Mouse (Mus musculus): ENCODE measurements around the gene Tbc1d30.

Gene Tbc1d30

DNA sequence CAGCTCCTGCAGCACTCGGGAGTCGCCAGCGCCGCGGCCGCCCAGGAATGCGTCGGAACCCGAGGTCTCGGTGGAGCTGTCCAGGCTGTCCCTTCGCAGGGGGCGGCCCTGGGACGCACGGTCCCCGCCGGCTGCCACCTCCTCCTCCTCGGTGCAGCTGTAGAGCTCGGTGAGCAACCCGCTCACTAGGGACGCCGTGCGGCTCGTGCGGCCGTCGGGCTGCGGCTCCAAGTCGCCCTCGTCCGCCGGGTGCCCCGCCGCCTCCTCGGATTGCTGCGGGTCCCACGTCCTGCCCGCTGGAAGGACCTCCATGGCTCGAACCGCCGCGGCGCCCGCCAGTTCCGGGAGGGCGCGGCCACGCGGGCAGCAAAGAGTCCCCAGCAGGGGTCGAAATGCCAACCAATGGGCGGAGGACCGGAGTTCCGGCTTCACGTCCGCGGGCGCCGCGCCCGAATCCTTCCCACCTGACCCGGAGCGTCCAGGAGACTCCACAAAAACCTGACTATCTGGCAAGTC is at the start of gene Tbc1d30:
Gene Tbc1d30, minus strand, starts transcription at position 213 of the 516 bp plus-strand sequence.
- DNase-seq (ENCODE audit: low read depth, low spot score), result no peak

DNA sequence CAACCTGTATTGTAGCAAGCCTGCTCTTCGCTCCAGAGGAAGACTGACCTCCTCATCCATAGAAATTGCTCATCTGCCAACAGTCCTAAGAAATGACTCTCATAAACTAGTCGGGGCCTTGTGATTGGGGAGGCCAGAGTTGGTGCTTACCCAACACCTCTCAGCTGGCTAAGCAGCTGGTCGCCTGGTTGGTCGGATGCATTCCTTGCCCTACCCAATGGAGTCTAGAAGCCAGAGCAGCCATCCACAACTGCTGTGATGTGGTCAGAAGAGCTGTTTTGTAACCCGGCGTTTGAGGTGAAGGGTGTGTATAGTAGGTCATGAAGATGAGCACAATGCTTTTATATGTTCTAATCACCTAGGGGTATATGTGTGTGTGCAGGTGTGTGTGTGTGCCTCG is 47.5 kb upstream of the Tbc1d30 start:
- DNase-seq (ENCODE audit: low read depth, low spot score), result no peak

DNA sequence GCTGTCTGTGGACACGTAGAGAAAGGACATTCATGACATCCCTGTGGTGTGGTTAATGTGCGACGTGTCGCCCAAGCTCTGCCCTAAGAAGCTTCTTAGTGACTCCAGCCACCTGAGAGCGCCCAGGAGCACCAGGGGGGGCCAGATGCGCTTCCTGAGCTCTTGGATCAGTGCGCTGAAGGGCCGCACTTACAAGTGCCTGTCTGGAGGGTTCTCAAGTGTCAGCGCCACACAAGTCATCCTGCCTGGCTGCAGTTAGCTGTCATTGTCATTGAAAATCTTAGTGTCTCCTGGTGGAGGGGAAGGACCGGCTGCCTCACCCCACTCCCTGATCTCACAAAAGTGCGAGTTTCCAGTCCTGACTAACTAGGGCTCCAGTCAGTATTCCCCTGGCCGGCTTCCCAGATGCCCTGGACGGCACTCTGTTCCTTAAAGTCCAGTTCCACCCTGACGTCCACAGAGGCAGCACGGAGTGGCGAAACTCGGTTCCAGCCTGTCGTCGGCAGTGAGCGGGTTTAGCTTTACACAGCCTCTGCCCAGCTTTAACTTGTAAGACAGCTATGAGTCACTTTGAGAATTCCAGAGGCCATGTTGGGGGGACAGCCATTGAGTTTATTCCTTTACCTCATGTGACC is 44.6 kb upstream of the Tbc1d30 start:
- no peak for DNase-seq (ENCODE audit: low read depth, low spot score)

DNA sequence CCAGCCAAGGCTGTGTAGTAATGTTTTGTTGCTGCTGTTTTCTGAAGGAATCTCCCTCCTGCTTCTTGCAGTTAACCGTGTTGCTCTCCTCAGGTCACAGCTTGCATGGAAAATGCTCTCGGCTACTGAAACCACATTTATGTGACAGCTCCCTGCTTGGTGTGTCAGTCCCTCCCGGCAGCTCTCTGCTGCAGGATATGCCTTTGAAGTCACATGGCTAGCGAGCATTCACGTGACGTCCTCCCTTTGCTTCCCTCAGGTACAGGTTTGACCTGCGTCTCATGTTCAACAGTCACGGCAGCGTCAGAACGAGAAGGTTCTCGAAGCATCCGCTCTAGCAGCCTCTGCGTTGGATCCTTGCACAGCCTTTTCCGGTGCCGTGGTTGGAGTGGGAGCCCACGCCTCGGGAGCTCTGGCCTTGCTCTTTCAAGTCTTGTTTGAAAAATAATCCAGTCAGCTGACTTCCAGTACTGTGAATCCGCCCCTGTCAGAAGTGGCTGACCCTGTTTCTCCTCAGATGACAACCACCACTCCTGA is 43.8 kb upstream of the Tbc1d30 start:
- no peak for DNase-seq (ENCODE audit: low read depth, low spot score)

DNA sequence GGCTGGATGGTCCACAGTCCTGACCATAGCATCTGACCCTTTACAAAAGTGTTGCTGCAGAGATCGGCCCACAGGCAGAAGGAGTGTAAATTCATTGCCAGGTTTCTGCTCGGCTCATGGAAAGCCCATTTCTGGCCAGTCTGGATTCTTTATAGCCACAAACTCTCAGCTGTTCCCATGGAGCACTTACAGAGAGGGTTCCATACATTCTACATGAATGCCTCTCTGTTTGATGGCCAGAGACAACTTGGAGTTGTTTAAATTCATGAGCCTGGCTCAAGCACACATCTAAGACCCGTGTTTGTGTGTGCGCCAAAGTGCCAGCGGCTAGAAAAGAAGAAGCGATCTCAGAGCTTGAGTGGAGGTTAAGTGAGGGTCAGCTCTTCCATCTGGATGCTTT is 43.2 kb upstream of the Tbc1d30 start:
- DNase-seq (ENCODE audit: low read depth, low spot score), result no peak

DNA sequence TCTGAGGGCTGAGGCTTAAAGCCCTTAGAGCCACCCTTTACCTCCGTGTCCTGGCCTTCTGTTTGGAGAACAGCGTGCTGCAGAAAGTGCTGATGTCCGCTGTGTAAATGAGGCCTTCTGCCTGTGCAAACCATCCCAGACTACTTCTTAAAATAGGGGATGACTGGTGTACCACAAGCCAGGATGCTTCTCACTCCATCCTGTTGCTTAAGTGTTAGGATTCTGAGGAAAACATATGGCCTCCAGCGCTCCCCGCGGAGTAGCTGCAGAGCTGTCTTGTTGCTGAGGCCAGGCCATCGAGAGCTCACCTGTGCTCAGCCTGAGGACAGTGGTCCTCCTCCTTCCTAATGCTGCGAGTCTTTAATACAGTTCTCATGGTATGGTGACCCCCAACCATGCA is 40.8 kb upstream of the Tbc1d30 start:
- DNase-seq (ENCODE audit: low read depth, low spot score), result no peak

DNA sequence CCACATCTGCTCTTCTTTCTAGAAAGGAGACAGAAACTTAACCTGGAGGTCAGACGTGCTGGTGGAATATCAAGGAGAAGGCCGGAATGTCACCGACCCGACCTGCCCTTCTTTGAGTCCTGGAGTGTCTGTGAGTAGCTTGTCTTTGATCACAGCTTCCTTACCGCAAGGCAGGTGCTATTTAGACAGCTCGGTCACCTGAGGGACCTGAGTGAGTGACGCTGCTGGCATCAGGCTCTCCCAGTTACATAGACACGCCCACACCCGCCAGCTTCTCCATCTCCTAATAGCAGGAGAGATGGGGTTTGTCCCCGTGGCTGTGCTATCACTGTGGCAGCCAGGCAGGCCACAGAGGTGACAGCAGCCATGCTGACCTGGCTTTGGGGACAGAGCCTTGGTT is 39.5 kb upstream of the Tbc1d30 start:
- DNase-seq (ENCODE audit: low read depth, low spot score), result no peak

DNA sequence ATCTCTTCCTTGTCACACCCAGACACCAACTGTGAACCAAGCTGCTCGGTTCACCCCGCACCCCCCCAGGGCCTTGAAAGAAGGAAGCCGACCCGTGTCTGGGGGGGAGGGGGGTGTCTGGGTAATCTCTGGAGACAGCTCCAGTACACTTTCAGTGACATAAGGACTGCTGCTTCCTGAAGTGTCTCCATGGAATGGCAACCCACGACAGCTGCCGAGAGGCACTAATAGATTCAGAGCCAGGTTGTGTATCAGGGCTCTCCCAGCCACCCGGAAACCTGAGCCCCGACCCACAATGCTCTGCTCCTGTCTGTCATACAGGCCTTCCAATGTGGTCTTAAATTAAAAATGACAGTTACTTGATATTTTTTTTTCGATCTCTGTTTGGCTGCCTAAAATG is 35.3 kb upstream of the Tbc1d30 start:
- peak; percentile 67 for DNase-seq (ENCODE audit: low read depth, low spot score)

DNA sequence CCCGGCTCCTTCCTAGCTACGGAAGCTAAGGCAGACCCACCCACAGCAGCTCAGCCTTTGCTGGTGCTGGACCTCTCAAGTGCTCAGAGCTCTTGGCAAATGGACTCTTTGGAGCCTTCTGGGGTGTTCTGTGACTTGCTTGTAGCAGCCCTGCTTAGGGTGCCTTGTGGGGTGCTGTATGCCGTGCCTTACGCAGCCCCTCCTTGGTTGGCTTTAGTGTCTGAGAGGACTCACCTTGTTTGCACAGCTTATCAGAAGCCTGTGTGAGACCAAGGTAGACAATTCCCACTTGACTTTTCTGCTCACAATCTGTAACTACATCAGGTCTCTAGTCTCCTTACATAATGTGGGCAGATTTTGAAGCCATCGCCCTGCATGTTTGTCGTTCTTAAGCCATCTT is 34.6 kb upstream of the Tbc1d30 start:
- DNase-seq (ENCODE audit: low read depth, low spot score), result no peak

DNA sequence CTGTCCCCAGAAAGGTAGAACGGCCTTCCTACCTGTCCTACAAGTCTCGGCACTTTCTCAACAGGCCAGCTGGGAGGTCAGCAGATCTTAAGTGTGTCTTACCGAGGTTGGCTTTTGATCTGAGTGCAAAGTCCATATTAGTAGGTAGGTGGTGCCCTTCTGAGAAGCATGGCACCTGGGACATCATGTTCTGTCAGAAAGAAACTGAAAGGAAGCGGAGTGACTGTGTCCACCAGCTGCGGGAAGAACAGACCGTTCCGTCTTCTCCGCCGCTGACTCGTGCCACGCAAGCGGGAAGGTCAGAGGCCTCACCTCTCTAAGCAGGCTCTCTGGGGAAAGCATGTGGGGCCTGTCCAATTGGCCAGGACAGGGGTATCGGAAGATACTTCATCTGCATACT is 33.6 kb upstream of the Tbc1d30 start:
- DNase-seq (ENCODE audit: low read depth, low spot score), result no peak

DNA sequence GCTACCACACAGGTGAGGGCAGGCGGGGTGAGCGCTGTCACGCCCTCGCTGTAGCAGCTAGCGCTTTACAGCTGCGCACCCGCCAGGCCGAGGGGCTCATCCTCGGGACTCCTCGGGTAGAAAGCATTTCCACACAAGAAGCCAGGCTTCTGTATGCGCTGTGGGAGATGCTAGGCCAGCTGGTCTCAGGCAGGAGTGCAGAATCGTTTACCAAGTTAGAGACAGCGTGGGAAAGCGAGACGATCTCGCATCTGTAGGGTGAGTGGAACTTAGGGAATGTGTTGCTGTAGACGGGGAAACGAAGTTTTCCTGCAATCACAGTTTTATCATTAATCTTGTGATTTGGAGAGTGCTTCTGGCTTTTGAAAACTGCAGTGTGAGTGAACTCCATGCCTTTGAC is 30.2 kb upstream of the Tbc1d30 start:
- DNase-seq (ENCODE audit: low read depth, low spot score), result no peak

DNA sequence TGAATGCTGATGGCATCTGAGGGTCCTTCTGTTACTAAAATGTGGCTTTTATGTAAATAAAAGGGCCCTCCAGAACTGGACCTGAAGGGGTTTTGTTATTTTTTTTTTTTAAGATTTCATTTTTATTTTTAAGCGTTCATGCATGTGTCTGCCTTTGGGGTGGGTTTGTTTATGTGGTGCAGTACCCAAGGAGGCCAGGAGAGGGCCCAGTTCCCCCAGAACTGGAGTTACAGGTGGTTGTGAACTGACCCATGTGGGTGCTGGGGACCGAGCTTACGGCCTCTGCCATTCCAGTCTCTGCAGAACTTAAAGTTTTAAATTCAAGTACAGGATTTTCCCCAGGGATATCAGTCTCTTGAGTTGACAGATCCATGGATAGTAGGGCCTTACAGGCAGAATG is 28.3 kb upstream of the Tbc1d30 start:
- DNase-seq (ENCODE audit: low read depth, low spot score), result no peak

DNA sequence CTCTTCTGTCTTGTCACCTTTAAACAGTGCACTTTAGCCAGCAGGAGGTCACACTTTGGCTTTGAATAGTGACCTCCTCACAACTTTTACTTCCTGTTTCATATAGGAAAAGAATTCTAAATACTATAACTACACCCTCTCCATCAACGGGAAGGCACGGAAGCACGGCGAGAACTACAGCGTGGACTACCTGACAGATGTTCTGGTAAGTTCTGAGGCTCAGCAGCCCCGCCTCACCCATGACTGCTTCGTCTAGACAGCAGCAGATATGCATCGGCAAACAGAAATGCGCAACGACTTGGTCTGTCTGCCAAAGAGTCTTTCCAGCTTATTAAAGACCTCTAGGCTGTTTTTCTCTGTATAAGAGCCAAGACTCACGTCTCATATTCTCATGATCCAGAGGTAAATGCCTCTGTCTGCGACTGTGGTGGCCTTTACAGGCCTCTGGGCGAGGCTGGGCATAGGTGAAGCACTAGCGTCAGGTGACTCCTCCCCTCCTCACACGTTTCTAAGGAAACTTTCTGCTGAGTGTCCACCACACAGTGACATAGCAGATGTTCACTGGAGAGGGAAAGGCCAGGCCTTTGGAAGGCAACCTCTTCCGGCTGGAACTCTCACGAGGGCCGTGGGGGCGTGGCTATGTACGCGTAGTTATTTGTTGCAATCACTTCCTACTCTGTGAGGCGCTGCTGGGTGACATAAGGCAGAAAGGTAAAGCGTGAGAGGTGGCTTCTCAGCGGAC is 25.6 kb upstream of the Tbc1d30 start:
- DNase-seq (ENCODE audit: low read depth, low spot score), result peak; percentile 22

DNA sequence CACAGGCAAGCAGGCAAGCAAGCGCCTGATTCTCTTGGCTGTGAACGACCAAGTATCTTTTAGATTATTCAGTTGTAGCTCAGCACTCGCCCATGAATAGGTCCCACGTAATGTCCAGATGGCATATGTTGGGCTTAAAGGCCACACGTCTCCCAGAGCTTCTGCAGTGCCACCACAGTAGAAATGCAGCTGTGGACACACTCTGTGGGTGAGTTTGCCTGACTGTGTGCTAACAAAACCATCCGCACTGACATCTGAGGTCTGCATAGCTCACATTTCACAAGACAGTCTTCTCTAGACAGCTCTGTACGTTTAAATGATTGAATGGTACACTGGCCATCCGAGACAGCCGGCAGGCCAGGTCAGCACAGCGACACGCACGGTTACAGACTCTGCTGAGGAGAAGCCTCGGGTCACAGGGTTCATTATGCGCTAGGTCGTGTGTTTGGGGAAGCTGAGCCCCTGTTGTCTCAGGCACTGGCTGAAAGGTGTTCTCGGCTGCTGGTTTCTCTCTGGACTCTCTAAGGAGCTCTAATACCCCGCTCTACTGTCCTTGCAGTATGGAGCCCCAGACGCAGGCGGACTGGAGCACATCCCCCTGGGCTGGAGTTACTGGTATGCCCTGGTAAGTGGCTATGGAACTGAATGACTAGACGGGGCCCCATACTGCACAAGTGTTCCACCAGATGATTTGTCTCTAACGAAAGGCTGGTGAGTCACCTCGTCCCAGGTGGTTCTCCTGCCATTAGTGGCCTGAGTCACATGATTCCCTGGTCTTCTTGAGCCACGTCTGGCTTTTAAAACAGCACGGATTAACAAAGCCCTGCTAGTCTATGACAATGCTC is 24.8 kb upstream of the Tbc1d30 start:
- DNase-seq (ENCODE audit: low read depth, low spot score), result no peak

DNA sequence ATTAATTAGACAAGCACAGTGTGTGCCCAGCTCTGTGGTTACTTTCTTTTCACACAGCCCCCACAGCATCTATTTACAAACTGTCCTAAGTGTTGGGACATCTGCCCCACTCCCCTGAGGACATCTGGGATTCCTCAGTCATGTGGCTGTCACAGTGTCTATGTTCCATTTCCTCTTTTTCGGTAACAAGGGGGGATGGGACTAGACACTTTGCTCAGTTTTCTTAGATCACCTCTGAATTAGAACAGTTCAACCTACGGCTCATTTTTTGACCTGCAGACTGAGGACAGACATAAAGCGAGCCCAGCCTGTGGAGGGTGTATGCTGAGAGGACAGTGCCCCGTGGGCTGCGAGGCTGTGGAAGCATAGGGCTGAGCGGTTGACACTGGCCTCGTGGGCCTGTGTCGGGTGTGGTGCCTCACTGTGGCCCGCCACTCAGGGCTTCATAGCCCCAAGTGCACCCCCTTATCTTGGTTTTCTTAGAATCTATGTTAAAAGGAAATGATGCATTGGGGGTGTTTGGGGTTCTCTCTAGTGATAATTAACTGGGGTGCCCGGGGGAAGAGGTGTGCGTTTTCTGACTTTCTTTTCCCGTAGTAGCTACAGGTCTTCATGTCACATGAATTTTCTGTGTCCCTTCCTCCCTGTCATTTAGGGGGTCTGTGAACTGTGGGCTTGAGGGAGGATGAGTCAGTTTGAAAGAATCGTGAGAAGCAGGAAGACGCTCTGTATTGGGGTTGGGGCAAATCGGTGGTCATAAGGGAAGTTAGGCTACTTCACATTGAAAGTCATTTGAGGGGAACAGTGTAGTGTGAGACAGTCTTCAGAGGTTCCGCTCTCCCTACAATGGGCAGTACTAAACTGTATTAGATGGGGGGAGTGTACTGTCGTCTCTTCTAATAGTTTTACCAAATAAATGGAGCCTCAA is 23.9 kb upstream of the Tbc1d30 start:
- DNase-seq (ENCODE audit: low read depth, low spot score), result peak; percentile 46

DNA sequence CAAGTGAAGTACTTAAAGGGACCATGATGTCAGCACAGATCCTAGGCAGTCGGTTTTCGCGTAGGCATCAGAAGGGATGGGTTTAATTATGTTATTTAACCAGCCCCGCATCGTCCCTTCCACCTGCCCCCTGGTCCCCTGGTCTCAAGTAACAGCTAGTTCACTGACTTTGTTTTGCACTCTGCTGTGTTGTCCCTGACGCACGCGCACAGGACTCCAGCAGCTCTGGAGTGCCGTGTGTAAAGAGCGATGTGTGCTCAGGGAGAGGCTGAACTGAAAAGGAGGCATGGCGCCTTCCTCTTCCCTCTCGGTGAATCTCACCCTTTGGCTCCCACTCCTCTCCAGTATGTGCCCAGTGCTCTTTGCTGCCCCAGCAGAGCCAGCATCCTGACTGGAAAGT is 22.9 kb upstream of the Tbc1d30 start:
- DNase-seq (ENCODE audit: low read depth, low spot score), result no peak

DNA sequence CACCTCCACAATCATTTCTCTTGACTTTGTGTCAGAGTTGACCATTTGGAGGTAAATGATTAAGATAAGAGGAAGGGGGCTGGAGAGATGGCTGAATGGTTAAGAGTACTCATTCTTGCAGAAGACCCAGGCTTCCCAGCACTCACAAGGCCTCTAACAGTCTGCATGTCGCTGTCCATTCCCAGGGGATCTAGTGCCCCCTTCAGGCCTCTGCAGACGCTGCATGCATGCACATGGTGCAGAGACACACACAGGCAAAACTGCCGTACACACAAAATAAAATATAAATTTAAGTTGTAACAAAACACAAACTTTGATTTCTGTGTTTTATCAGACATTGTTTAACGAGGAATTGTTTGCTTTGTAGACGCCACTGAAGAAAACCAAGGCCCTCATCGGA is 19.7 kb upstream of the Tbc1d30 start:
- DNase-seq (ENCODE audit: low read depth, low spot score), result no peak

DNA sequence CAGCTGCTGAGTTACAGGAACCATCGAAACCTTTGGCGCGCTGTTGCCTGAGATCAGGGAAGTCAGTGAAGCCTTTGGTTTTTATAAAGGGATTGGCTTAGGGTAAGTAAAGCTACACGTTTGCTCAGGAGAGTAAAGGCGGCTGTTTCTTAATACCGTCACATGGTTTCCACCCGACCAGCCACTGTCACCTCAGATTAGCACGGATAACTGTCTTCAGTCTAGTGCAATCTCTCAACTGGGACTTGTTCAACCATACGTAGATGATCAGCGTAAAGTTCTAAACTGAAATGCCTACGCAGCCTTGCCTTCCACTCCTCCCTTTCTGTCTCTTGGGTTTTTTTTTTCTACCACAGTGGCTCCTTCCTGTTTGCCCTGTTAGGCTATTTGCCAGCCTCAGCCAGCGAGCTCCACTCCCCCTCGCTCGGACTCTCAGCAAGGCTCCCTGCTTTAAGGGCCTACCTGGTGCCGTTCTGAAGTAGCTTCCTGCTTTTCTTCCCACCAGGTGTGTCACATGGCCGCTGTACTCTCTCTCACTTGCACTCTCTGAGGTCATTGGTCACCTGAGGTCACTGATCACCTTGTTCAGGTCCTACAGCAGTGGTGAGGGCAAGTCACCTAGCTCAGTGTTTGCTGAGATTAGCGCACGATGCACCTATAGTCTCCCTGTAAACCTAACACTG is 17.8 kb upstream of the Tbc1d30 start:
- no peak for DNase-seq (ENCODE audit: low read depth, low spot score)

DNA sequence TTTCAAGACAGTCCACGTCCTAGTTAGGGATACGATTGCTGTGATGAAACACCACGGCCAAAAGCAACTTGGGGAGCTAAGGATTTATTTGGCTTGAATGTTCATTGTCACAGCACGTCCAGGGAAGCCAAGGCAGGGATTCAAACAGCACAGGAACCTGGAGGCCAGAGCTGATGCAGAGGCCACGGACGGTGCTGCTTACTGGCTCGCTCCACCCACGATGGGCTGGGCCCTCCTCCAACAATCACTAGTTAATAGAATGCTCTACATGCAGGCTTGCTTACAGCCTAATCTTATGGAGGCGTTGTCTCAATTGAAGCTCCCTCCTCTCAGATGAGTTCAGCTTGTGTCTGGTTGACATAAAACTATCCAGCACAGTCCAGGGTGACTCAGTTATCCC is 16.7 kb upstream of the Tbc1d30 start:
- DNase-seq (ENCODE audit: low read depth, low spot score), result no peak

DNA sequence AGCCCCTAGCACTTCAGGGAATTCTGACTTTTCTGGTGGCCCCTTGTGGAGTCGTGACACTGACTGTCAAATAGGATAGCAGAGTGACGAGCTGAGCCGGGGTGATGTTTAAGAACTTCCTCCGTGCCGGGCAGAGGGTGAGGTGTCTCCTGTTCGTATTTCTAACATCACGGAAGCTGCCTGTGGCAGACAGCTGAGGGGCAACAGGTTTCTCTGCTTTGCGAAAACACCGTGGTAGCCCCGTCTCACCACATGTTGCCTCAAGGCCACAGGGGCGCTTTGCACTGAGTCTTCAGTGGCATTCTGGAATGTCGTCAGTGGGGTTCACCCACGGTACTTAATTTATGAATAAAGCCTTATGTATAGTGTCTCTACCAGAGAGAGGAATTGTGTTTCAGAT is 16.2 kb upstream of the Tbc1d30 start:
- DNase-seq (ENCODE audit: low read depth, low spot score), result no peak

Data from skeletal muscle tissue, adult 2 months (tissue).